Mouse (Mus musculus) lung, adult 2 months (tissue): ENCODE results near the gene Metap2.

Experiments
- CTCF ChIP-seq: fragments of 200-500 bp; IDR thresholded peaks from 2 replicates; pipeline ENCODE4 v1.5.1; 2011; ENCODE audit warnings: mild to moderate bottlenecking, low read length, control low read depth; ENCODE audit not compliant: insufficient read depth
- POLR2A ChIP-seq: fragments of 200-500 bp; IDR thresholded peaks from 2 replicates; pipeline ENCODE4 v1.6.1; 2011; ENCODE audit warnings: low read depth, mild to moderate bottlenecking, control low read depth, low read length, borderline replicate concordance; ENCODE audit errors: extremely low read depth

- TF ChIP-seq CTCF (no peak), POLR2A (no peak)
Observed at GRCm38 (mm10) chr10:93932861-93933260, 36.0 kb upstream of the Metap2 start.
